Mouse (Mus musculus) hindbrain, postnatal 0 days (tissue): ENCODE data around the gene Gmip. TPM values are rescaled to one million over a fixed set of nuclear protein-coding genes. Genes with fewer than 3 reads are reported as not detected.

Experiments
- ATAC-seq: fragments of 200-750 bp; cut with Nextera tagmentation; 2 replicates; pipeline ENCODE4 v1.8.0; 2017; ENCODE audit warnings: mild to moderate bottlenecking, moderate TSS enrichment, moderate library complexity
- DNase-seq: peaks from one replicate; pipeline ENCODE4 v3.0.0-alpha.2; 2015; ENCODE audit warnings: low spot score
- H3K27ac ChIP-seq: fragments of 300-500 bp; sonication (generic); 2 replicates; pipeline ENCODE4 v1.5.1; 2014; ENCODE audit warnings: mild to moderate bottlenecking
- H3K27me3 ChIP-seq: fragments of 300-500 bp; sonication (generic); 2 replicates; pipeline ENCODE4 v1.6.1; 2014; ENCODE audit warnings: low read length, mixed read lengths; ENCODE audit not compliant: insufficient read depth
- H3K36me3 ChIP-seq: fragments of 300-500 bp; sonication (generic); 2 replicates; pipeline ENCODE4 v1.6.1; 2014; ENCODE audit warnings: low read length, mixed read lengths; ENCODE audit not compliant: insufficient read depth
- H3K4me1 ChIP-seq: fragments of 300-500 bp; sonication (generic); 2 replicates; pipeline ENCODE4 v1.6.1; 2014; ENCODE audit warnings: antibody characterized with exemption, low read length, mixed read lengths; ENCODE audit not compliant: insufficient read depth
- H3K4me2 ChIP-seq: fragments of 300-500 bp; sonication (generic); 2 replicates; pipeline ENCODE4 v1.6.1; 2014; ENCODE audit warnings: low read depth, mild to moderate bottlenecking, low read length, moderate library complexity, mixed read lengths
- H3K4me3 ChIP-seq: fragments of 300-500 bp; sonication (generic); 2 replicates; pipeline ENCODE4 v1.5.1; 2014; ENCODE audit warnings: low read length
- H3K9ac ChIP-seq: fragments of 300-500 bp; sonication (generic); replicated peaks from 2 replicates; pipeline ENCODE4 v1.6.1; 2014; ENCODE audit warnings: mild to moderate bottlenecking, low read length, moderate library complexity, mixed read lengths
- H3K9me3 ChIP-seq: fragments of 300-500 bp; sonication (generic); 2 replicates; pipeline ENCODE4 v1.6.1; 2016; ENCODE audit warnings: low read length, mixed read lengths
- CTCF ChIP-seq: IDR thresholded peaks from 2 replicates; pipeline ENCODE4 v1.5.1; 2016; ENCODE audit warnings: antibody characterized with exemption, control low read depth, low read depth
- WGBS: fragments of 180-500 bp; shearing (Covaris S2); extraction: QIAGEN DNeasy Blood & Tissue Kit; methylation state at CpG from one replicate; pipeline ENCODE4 v1.1.7; 2014; 5-methylcytosine and 5-hydroxymethylcytosine counted together
- polyA plus RNA-seq: library from polyadenylated mRNA; unstranded; fragments of >200 nt; fragmentation: Nextera tagmentation; extraction: Ambion mirVana; gene quantifications from 2 replicates; pipeline ENCODE4 v1.2.1, GENCODE M21; 2015
- total RNA-seq: library from RNA; depleted of rRNA; stranded (reverse); fragments of >200 nt; gene quantifications from 2 replicates; pipeline ENCODE4 v1.2.3, GENCODE M21; 2014

The Gmip gene
- total and polyA plus RNA-seq, 2 experiments from 2014 or later: 27.9 to 42.7 TPM

DNA sequence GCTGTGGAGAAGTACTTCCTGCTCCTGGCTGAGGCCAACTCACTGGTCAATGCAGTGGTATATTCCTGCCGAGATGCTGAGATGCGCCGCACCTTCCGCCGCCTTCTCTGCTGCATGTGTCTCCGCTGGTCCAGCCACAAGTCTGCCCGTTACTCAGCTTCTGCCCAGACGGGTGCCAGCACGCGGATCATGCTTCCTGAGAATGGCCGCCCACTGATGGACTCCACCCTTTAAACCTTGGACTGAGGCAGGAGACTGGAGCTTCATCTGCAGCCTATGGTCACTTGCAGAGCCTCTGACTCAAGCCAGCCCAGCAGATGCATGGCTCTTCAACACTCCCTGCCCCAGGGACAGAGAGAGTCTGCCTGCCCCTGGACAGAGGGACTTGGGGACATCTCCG is 17.9 kb downstream of the Gmip start:
- H3K9ac ChIP-seq: no peak overlapping the region
- H3K9me3 ChIP-seq: no peaks in the 10 kb centered on the region
- WGBS: 94% methylated on average over 12 of the region's 12 CpGs
- ATAC-seq (no peak), DNase-seq (no peak)
- TF ChIP-seq CTCF: no peak
- no peaks in the 10 kb centered on the region for H3K27me3 ChIP-seq
- peaks cover 13% of the 10 kb centered on the region for H3K4me1 ChIP-seq
- peaks cover 15% of the 10 kb centered on the region; the same call in 1 of the 2 replicates for H3K36me3 ChIP-seq
- no peak overlapping the region for H3K4me3 ChIP-seq
- no peak overlapping the region for H3K4me2 ChIP-seq
- no peak overlapping the region for H3K27ac ChIP-seq

DNA sequence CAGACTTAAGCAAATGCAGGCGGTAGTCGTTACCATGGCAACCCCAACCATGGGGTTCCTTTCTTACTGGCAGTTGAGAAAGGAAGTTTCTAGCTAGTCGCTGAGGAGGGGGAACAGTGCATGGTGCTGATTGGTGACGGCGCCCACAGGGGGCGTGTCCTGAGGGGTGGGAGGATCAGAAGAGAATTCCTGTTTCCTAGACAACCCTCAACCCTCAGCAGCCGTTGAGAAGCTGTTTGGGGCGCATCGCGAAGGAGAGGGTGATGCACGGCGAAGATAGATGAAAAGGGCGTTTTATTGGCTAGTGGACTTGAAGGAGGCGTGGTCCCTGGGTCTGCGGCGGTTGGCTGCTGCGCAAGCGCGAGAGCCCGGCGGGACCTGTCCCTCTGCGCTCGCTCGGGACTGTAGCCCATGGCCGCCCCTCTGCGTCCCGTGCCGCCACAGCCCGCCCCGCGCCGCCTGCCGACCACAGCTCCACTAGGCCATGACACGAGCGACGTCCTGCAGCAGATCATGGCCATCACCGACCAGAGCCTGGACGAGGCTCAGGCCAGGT is 23.9 kb downstream of the Gmip start, which contains the start of gene Pbx4:
Gene Pbx4, plus strand, starts transcription at position 194 of the 556 bp plus-strand sequence.
- Histone ChIP-seq H3K4me2 (peak within 1 kb of the TSS; percentile 77), H3K4me3 (peak within 1 kb of the TSS; percentile 64), H3K27ac (peak within 1 kb of the TSS; percentile 78), H3K36me3 (peaks cover 5% of the 10 kb centered on the region; the same call in 1 of the 2 replicates), H3K4me1 (no peaks in the 10 kb centered on the region; the same call in 1 of the 2 replicates), H3K9me3 (no peaks in the 10 kb centered on the region), H3K9ac (peak within 1 kb of the TSS; percentile 72), H3K27me3 (no peaks in the 10 kb centered on the region)
- peak; percentile 35 for TF ChIP-seq CTCF
- ATAC-seq: peak; percentile 99
- DNase-seq: peak; percentile 98
- WGBS: under 1% methylated on average over 38 of the region's 38 CpGs

DNA sequence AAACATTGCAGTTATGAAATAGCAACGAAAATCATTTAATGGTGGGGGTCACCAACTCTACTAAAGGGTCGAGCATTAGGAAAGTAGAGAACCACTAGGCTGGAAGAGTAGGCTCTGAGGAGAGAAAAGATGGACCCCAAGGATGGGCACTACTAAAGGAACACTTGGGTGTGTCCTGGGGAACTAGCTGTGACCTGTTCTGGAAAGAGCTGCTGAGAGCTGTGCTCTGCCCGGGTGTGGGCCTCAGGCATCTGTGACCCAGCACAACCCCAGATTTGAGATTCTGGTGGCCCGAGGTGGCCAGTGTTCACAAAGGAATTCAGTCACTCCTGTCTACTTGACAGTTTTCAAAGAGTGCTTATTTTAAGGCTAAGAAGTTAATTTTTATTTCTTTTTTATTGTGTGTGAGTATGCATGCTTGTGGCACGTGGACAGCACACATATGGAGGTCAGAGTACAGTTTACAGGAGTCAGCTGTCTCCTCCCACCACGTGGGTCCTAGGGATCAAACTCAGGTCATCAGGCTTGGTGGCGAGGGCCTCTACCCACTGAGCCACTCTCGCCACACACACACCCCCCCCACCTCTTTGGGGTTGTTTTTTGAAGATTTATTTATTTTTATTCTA is 28.7 kb downstream of the Gmip start:
- no peaks in the 10 kb centered on the region for H3K9me3 ChIP-seq
- ATAC-seq (no peak), DNase-seq (no peak)
- no peak overlapping the region for H3K27ac ChIP-seq
- no peak overlapping the region for H3K9ac ChIP-seq
- no peaks in the 10 kb centered on the region for H3K27me3 ChIP-seq
- H3K4me2 ChIP-seq: no peak overlapping the region
- WGBS: 84% methylated on average over 8 of the region's 8 CpGs
- H3K4me1 ChIP-seq: no peaks in the 10 kb centered on the region; the same call in 1 of the 2 replicates
- H3K36me3 ChIP-seq: no peaks in the 10 kb centered on the region
- TF ChIP-seq CTCF: no peak
- H3K4me3 ChIP-seq: no peak overlapping the region

DNA sequence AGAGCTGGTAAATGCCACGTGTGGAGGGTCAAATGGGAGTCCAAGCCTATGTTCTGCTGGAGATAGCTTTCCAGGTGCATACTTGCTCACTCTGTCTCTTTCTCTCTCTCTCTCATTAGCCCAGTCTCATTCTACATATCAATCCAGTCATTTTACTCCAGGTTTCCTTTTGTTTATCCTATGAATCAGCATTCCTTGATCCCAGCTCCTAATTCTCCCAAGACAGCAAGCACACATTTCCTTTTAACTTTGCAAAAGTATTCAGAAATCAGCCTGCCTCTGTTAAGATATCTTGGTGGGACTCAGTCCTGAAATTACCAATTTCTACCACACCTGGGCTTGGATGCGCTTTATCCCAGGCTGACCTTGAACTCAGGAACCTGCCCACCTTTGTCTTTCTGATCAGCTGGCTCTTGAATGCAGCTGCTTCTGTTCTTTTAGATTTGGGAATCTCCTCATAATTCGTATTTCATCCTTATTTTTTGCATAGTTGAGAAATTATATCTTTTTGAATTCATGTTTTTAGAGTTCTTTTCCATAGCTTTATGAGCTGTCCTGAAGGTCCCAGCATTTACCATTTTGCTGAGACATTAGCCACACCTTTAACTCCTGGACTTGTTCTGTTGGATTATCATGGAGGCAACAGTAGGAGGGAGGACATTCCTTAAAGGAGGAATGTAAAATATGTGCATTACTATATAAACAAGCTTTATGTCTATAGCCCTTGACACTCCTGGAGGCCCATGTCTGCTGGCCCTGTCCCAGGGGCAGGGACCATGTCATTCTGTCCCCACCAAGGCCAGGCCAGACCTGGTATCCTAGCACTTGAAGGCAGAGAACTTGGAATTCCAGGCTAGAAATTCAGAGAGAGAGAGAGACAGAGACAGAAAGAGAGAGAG is 38.9 kb downstream of the Gmip start:
- Histone ChIP-seq H3K4me1 (no peaks in the 10 kb centered on the region), H3K9me3 (no peaks in the 10 kb centered on the region), H3K4me2 (no peak overlapping the region), H3K9ac (no peak overlapping the region), H3K36me3 (no peaks in the 10 kb centered on the region), H3K4me3 (no peak overlapping the region), H3K27ac (no peak overlapping the region), H3K27me3 (no peaks in the 10 kb centered on the region)
- no peak for TF ChIP-seq CTCF
- no peak for ATAC-seq
- no peak for DNase-seq
- 80% methylated on average over 3 of the region's 3 CpGs for whole genome bisulfite sequencing

DNA sequence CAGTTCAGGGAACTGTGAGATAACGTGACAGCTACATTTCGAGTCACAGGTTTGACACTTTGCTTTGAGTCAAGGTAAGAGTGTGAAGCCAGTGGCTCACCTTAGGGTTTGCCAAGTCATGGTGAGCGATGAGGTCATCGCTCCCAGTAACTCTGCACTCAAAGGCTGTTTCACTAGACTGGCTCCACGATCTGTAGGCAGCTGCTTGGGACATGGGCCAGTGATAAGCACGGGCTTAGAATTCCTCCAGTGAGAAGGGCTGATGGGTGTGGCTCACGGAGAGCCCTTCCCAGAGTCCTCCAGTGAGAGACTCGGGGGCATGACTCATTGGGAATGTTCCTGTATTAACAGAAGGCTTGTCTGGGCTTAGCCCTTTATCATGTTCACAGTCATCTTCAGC is 40.5 kb downstream of the Gmip start:
- Histone ChIP-seq H3K4me2 (no peak overlapping the region), H3K27ac (no peak overlapping the region), H3K4me3 (no peak overlapping the region), H3K4me1 (no peaks in the 10 kb centered on the region), H3K9me3 (no peaks in the 10 kb centered on the region), H3K36me3 (no peaks in the 10 kb centered on the region), H3K9ac (no peak overlapping the region), H3K27me3 (no peaks in the 10 kb centered on the region)
- ATAC-seq: no peak
- 90% methylated on average over 8 of the region's 8 CpGs for WGBS
- DNase-seq: no peak
- no peak for TF ChIP-seq CTCF

DNA sequence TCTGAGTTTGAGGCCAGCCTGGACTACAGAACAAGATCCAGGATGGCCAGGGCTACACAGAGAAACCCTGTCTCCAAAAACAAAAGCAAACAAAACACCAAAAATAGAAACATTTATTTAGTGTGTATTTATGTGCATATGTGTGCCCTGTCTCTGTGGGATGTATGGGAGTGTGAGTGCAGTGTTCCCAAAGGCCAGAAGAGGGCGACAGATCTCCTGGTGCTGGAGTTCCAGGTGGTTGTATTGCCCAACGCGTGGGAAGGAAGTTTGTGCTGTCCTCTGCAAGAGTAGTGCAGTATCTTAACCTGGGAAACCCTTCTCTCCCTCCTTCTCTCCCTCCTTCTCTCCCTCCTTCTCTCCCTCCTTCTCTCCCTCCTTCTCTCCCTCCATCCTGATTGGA is 41.4 kb downstream of the Gmip start:
- ATAC-seq: no peak
- H3K9ac ChIP-seq: no peak overlapping the region
- 48% methylated on average over 3 of the region's 3 CpGs for WGBS
- no peaks in the 10 kb centered on the region for H3K27me3 ChIP-seq
- no peak overlapping the region for H3K27ac ChIP-seq
- H3K4me3 ChIP-seq: no peak overlapping the region
- no peaks in the 10 kb centered on the region for H3K4me1 ChIP-seq
- no peak overlapping the region for H3K4me2 ChIP-seq
- no peaks in the 10 kb centered on the region for H3K36me3 ChIP-seq
- DNase-seq: no peak
- no peaks in the 10 kb centered on the region for H3K9me3 ChIP-seq
- peak; percentile 48 for TF ChIP-seq CTCF
